Mouse (Mus musculus) E14TG2a.4 (cell line): ENCODE measurements around the gene Lfng.

Source experiments
- H3K27me3 ChIP-seq: 2 replicates; pipeline ENCODE4 v1.6.1; 2014; ENCODE audit warnings: low read length, control low read depth; ENCODE audit not compliant: insufficient read depth
- H3K36me3 ChIP-seq: 2 replicates; pipeline ENCODE4 v1.6.1; 2014; ENCODE audit warnings: low read length, control low read depth; ENCODE audit not compliant: insufficient read depth
- H3K4me1 ChIP-seq: replicated peaks from 2 replicates; pipeline ENCODE4 v1.6.1; 2014; ENCODE audit warnings: low read depth, low read length, control low read depth
- H3K4me3 ChIP-seq: replicated peaks from 2 replicates; pipeline ENCODE4 v1.5.1; 2014; ENCODE audit warnings: mild to moderate bottlenecking, low read length
- H3K9me3 ChIP-seq: 2 replicates; pipeline ENCODE4 v1.6.1; 2014; ENCODE audit warnings: low read length, control low read depth
- CTCF ChIP-seq: conservative IDR thresholded peaks from 2 replicates; pipeline ENCODE4 v1.5.1; 2014; ENCODE audit warnings: low read length
- NANOG ChIP-seq: IDR thresholded peaks from 2 replicates; pipeline ENCODE4 v1.6.1; 2014; ENCODE audit warnings: borderline replicate concordance, low read length, mixed read lengths
- POU5F1 ChIP-seq: IDR thresholded peaks from 2 replicates; pipeline ENCODE4 v1.6.1; 2014; ENCODE audit warnings: low read length, borderline replicate concordance

The Lfng gene

DNA sequence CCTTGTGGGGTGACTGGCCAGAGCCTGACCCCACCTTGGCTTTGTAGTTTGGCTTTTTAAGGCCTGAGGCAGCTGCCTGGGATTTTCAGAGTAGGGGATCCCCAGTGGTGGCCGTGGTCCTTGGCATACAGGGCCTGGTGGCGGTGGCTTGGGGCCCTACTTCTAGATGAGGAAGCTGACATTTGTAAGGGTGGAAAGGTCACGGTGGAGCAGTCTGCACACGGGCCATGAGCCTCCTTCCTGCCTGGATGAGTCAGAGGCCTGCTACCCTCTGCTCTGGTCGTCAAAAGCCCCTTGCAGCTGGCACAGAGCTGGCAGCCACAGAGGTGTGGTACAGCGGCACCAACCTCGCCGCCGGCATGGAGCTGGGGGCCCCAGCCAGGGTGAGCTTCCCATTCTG, 9.6 kb downstream of the Lfng start:
- peaks cover 59% of the 10 kb centered on the region for H3K4me1 ChIP-seq
- H3K36me3 ChIP-seq, result peaks cover 15% of the 10 kb centered on the region
- TF ChIP-seq CTCF (no peak), NANOG (no peak), POU5F1 (no peak)
- H3K4me3 ChIP-seq, result peak overlapping the region; percentile 50
- peaks cover 19% of the 10 kb centered on the region for H3K27me3 ChIP-seq
- H3K9me3 ChIP-seq, result no peaks in the 10 kb centered on the region

- Histone ChIP-seq H3K27me3 (peaks cover 10% of the 10 kb centered on the region), H3K4me3 (no peak overlapping the region), H3K4me1 (peaks cover 50% of the 10 kb centered on the region), H3K36me3 (peaks cover 19% of the 10 kb centered on the region), H3K9me3 (no peaks in the 10 kb centered on the region)
- TF ChIP-seq POU5F1 (no peak), CTCF (no peak), NANOG (no peak)
Observed at GRCm38 (mm10) chr5:140617714-140618113, 10.6 kb downstream of the Lfng start.

GRCm38 (mm10) chr5:140619151-140619771, 12.1 kb downstream of the Lfng start:
- H3K36me3 ChIP-seq, result peaks cover 10% of the 10 kb centered on the region
- peaks cover 42% of the 10 kb centered on the region for H3K4me1 ChIP-seq
- H3K4me3 ChIP-seq, result no peak overlapping the region
- TF ChIP-seq CTCF, result peak; percentile 88
- TF ChIP-seq POU5F1, result no peak
- H3K27me3 ChIP-seq, result no peaks in the 10 kb centered on the region
- H3K9me3 ChIP-seq, result no peaks in the 10 kb centered on the region

- TF ChIP-seq CTCF (no peak), POU5F1 (no peak), NANOG (no peak)
- Histone ChIP-seq H3K4me3 (no peak overlapping the region), H3K9me3 (no peaks in the 10 kb centered on the region)
Observed at GRCm38 (mm10) chr5:140619895-140620736, 13.0 kb downstream of the Lfng start.

GRCm38 (mm10) chr5:140621092-140621491, 14.0 kb downstream of the Lfng start:
- Histone ChIP-seq H3K27me3 (no peaks in the 10 kb centered on the region), H3K4me3 (no peak overlapping the region), H3K4me1 (peaks cover 31% of the 10 kb centered on the region), H3K36me3 (peaks cover 12% of the 10 kb centered on the region), H3K9me3 (no peaks in the 10 kb centered on the region)
- TF ChIP-seq POU5F1, result no peak
- TF ChIP-seq NANOG, result no peak
- TF ChIP-seq CTCF, result no peak

More at GRCm38 (mm10) chr5:140619895-140620736, 13.0 kb downstream of the Lfng start:
- Histone ChIP-seq H3K4me1 (peaks cover 33% of the 10 kb centered on the region), H3K27me3 (no peaks in the 10 kb centered on the region), H3K36me3 (peaks cover 12% of the 10 kb centered on the region)

DNA sequence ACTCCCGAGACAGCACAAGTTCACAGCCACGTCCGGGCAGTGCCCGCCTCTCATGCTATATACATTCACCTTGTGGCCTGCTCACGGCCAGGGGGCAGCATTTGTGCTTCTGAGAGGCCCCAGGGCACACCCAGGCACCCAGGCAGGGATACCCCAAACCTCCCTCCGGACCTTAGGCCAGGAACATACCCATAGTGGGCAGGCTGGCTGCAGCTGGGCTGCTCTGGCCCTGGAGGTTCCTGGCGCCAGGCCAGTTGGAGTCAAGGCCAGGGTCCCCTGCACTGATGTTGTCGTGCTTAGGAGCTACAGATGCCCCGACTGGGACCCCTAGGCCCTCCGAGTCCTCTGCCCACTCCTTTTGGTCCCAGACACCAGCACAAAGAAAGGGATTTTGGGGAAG, 14.4 kb downstream of the Lfng start:
- TF ChIP-seq POU5F1 (no peak), CTCF (no peak), NANOG (no peak)
- no peak overlapping the region for H3K4me3 ChIP-seq
- H3K9me3 ChIP-seq, result no peaks in the 10 kb centered on the region

GRCm38 (mm10) chr5:140622978-140623670, 16.0 kb downstream of the Lfng start:
- Histone ChIP-seq H3K4me3 (no peak overlapping the region), H3K4me1 (peaks cover 13% of the 10 kb centered on the region), H3K36me3 (peaks cover 32% of the 10 kb centered on the region), H3K9me3 (no peaks in the 10 kb centered on the region), H3K27me3 (no peaks in the 10 kb centered on the region)
- TF ChIP-seq NANOG, result no peak
- TF ChIP-seq POU5F1, result no peak
- no peak for TF ChIP-seq CTCF

More for the DNA sequence above, 14.4 kb downstream of the Lfng start:
- H3K36me3 ChIP-seq, result peaks cover 16% of the 10 kb centered on the region
- H3K27me3 ChIP-seq, result no peaks in the 10 kb centered on the region
- H3K4me1 ChIP-seq, result peaks cover 27% of the 10 kb centered on the region

- H3K4me1 ChIP-seq, result peaks cover 13% of the 10 kb centered on the region
- no peaks in the 10 kb centered on the region for H3K9me3 ChIP-seq
- TF ChIP-seq CTCF, result no peak
- no peak for TF ChIP-seq NANOG
- no peak for TF ChIP-seq POU5F1
- no peak overlapping the region for H3K4me3 ChIP-seq
- peaks cover 36% of the 10 kb centered on the region for H3K36me3 ChIP-seq
- H3K27me3 ChIP-seq, result no peaks in the 10 kb centered on the region
Observed at GRCm38 (mm10) chr5:140623791-140624190, 16.7 kb downstream of the Lfng start.

- H3K36me3 ChIP-seq, result peaks cover 41% of the 10 kb centered on the region
- H3K9me3 ChIP-seq, result no peaks in the 10 kb centered on the region
- peaks cover 14% of the 10 kb centered on the region for H3K4me1 ChIP-seq
- H3K4me3 ChIP-seq, result no peak overlapping the region
- H3K27me3 ChIP-seq, result no peaks in the 10 kb centered on the region
- TF ChIP-seq NANOG (no peak), POU5F1 (no peak), CTCF (no peak)
Observed at GRCm38 (mm10) chr5:140624238-140624637, 17.1 kb downstream of the Lfng start.
